Mouse (Mus musculus): ENCODE measurements around the gene Wnk2. TPM values are rescaled to one million over a fixed set of nuclear protein-coding genes. Genes with fewer than 3 reads are reported as not detected.

The Wnk2 gene
- polyA plus RNA-seq (2015; fragmentation: Nextera tagmentation; extraction: Ambion mirVana) = 26.0 and 27.8 TPM in 2 replicates

- H3K9ac ChIP-seq = peak within 1 kb of the TSS; percentile 87
- WGBS = 0% methylated on average over 43 of the region's 43 CpGs
- ATAC-seq (replicated peaks) = peak; percentile 78
These were observed at the start of gene Wnk2 for GRCm38 (mm10) chr13:49147858-49148226. Gene Wnk2, minus strand, starts transcription at chr13:49148014.

DNA sequence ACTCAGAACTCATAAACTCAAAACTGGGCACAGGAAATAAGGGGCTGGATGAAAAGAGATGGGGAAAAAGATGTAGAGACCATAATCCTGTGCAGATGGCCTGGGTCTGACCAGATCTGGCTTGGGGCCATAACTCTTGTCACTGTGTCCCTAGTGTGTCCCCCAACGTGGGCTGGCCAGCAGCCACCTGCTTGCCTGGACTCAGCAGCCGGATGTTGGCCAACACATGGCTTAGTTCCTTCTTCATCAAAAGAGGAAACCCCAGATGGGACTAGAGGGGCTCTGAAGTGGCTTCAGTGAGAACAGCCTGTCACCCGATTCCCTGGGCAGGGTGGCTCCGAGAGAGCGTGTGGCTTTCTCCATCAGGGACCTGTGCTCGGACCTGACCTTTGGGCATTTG is 49.0 kb upstream of the Wnk2 start:
- Histone ChIP-seq H3K4me1 (peaks cover 1% of the 10 kb centered on the region), H3K9ac (no peak overlapping the region)
- WGBS = 85% methylated on average over 6 of the region's 6 CpGs

More at GRCm38 (mm10) chr13:49147858-49148226, at the start of gene Wnk2:
- H3K4me1 ChIP-seq = peaks cover 41% of the 10 kb centered on the region
- H3K36me3 ChIP-seq (replicated peaks) = no peaks in the 10 kb centered on the region
- H3K9me3 ChIP-seq = no peaks in the 10 kb centered on the region
- no peaks in the 10 kb centered on the region for H3K27me3 ChIP-seq (replicated peaks)
- H3K27ac ChIP-seq = peak within 1 kb of the TSS; percentile 91
- peak within 1 kb of the TSS; percentile 85 for H3K4me3 ChIP-seq
- H3K4me2 ChIP-seq = peak within 1 kb of the TSS; percentile 96

GRCm38 (mm10) chr13:49196211-49196610 is 48.4 kb upstream of the Wnk2 start:
- no peak for ATAC-seq (replicated peaks)
- Histone ChIP-seq H3K4me3 (no peak overlapping the region), H3K27ac (no peak overlapping the region), H3K27me3 (replicated peaks) (no peaks in the 10 kb centered on the region), H3K4me2 (no peak overlapping the region), H3K36me3 (replicated peaks) (no peaks in the 10 kb centered on the region), H3K4me1 (peaks cover 7% of the 10 kb centered on the region), H3K9ac (no peak overlapping the region), H3K9me3 (no peaks in the 10 kb centered on the region)
- 85% methylated on average over 5 of the region's 5 CpGs for whole genome bisulfite sequencing

More for the DNA sequence above, 49.0 kb upstream of the Wnk2 start:
- Histone ChIP-seq H3K4me3 (no peak overlapping the region), H3K27ac (no peak overlapping the region), H3K9me3 (no peaks in the 10 kb centered on the region), H3K4me2 (no peak overlapping the region), H3K36me3 (replicated peaks) (no peaks in the 10 kb centered on the region), H3K27me3 (replicated peaks) (no peaks in the 10 kb centered on the region)
- ATAC-seq (replicated peaks) = no peak

DNA sequence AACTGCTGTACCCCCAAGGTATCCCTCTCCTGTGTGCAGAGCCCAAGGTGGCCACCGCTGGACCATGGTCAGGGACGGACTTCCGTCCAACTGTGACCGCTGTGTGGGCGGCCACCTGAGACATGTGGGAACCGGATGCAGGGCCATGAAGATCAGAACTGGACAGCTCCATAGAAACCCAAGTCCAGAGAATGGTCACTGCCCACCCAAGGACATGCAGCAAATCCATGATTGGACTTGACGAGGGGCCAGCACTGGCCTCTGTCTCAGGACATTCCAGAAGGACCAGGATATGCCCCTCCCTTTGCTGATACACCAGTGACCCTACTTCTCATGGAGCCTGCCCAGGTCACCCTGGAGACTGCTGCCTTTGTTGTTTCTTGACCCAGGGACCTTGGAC is 47.8 kb upstream of the Wnk2 start:
- no peak overlapping the region for H3K4me3 ChIP-seq
- no peaks in the 10 kb centered on the region for H3K27me3 ChIP-seq (replicated peaks)
- H3K4me1 ChIP-seq = peaks cover 12% of the 10 kb centered on the region
- 92% methylated on average over 7 of the region's 7 CpGs for WGBS
- H3K4me2 ChIP-seq = no peak overlapping the region
- H3K27ac ChIP-seq = no peak overlapping the region
- H3K36me3 ChIP-seq (replicated peaks) = no peaks in the 10 kb centered on the region
- ATAC-seq (replicated peaks) = no peak
- no peaks in the 10 kb centered on the region for H3K9me3 ChIP-seq
- H3K9ac ChIP-seq = no peak overlapping the region

- no peak for ATAC-seq (replicated peaks)
- WGBS = 95% methylated on average over 13 of the region's 13 CpGs
- Histone ChIP-seq H3K27ac (no peak overlapping the region), H3K36me3 (replicated peaks) (no peaks in the 10 kb centered on the region), H3K9ac (no peak overlapping the region), H3K9me3 (no peaks in the 10 kb centered on the region), H3K27me3 (replicated peaks) (no peaks in the 10 kb centered on the region), H3K4me1 (peaks cover 12% of the 10 kb centered on the region), H3K4me3 (no peak overlapping the region), H3K4me2 (no peak overlapping the region)
These were observed 47.0 kb upstream of the Wnk2 start for GRCm38 (mm10) chr13:49194811-49195210.

DNA sequence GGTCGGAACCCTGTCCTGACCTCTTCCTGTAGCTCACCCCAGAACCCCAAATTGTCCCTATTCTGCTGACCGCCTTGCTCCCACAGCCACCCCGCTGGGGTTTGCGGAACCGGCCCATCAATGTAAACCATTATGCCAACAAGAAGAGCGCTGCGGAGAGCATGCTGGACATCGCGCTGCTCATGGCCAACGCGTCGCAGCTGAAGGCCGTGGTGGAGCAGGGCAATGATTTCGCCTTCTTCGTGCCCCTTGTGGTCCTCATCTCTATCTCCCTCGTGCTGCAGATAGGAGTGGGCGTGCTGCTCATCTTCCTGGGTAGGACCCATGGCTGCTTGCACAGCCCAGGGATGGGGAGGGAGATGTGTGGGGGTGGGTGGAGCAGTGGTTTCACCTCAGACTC is 45.8 kb upstream of the Wnk2 start:
- WGBS = 96% methylated on average over 17 of the region's 17 CpGs

DNA sequence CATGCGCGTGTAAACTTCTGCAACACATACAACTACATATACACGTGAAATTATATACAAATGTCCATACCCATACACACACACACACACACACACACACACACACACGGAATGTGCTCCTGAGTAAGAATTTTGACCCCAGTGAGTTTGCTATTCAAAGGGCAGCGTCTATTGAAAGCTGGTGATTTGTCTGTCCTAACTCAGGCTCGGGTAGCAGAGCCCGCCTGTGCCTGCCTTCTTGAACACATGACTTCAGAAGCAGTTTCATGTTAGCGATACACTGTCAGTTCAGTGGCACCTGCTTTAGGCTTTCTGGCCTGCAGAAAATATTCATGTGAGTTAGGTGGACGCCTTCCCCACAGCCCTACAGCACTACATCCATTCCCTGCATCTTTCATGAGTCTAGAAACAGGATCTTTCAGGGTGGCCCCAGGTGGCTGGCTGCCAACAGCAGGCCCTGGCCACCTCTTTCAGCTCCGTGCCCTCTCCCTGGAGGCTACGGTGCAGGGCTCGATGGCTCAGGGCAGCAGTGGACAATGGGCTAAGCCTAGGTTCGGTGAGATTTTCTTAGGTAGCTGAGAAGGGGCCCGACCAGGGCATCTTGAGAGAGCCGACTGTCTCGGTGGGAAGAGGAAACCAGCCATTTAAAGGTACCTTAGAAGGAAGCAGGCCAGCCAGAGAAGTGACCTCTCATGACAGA is 44.5 kb upstream of the Wnk2 start:
- no peaks in the 10 kb centered on the region for H3K27me3 ChIP-seq (replicated peaks)
- H3K4me2 ChIP-seq = no peak overlapping the region
- no peak overlapping the region for H3K4me3 ChIP-seq
- ATAC-seq (replicated peaks) = no peak
- no peaks in the 10 kb centered on the region for H3K36me3 ChIP-seq (replicated peaks)
- WGBS = 70% methylated on average over 16 of the region's 16 CpGs
- H3K9ac ChIP-seq = no peak overlapping the region
- no peaks in the 10 kb centered on the region for H3K9me3 ChIP-seq
- H3K4me1 ChIP-seq = peaks cover 23% of the 10 kb centered on the region
- H3K27ac ChIP-seq = no peak overlapping the region

More for the DNA sequence above, 45.8 kb upstream of the Wnk2 start:
- Histone ChIP-seq H3K27me3 (replicated peaks) (no peaks in the 10 kb centered on the region), H3K4me1 (peaks cover 12% of the 10 kb centered on the region), H3K27ac (no peak overlapping the region), H3K4me3 (no peak overlapping the region), H3K9ac (no peak overlapping the region), H3K4me2 (no peak overlapping the region), H3K9me3 (no peaks in the 10 kb centered on the region), H3K36me3 (replicated peaks) (no peaks in the 10 kb centered on the region)
- ATAC-seq (replicated peaks) = no peak

- Histone ChIP-seq H3K4me1 (peaks cover 28% of the 10 kb centered on the region), H3K9me3 (no peaks in the 10 kb centered on the region), H3K27ac (no peak overlapping the region)
These were observed 43.8 kb upstream of the Wnk2 start for GRCm38 (mm10) chr13:49191673-49192035.

GRCm38 (mm10) chr13:49190876-49191672 is 43.3 kb upstream of the Wnk2 start:
- no peak overlapping the region for H3K27ac ChIP-seq
- H3K4me3 ChIP-seq = no peak overlapping the region
- no peak overlapping the region for H3K9ac ChIP-seq
- ATAC-seq (replicated peaks) = no peak
- H3K4me2 ChIP-seq = no peak overlapping the region
- 78% methylated on average over 7 of the region's 7 CpGs for WGBS
- H3K9me3 ChIP-seq = no peaks in the 10 kb centered on the region
- no peaks in the 10 kb centered on the region for H3K36me3 ChIP-seq (replicated peaks)
- H3K4me1 ChIP-seq = peaks cover 29% of the 10 kb centered on the region
- H3K27me3 ChIP-seq (replicated peaks) = no peaks in the 10 kb centered on the region

More at GRCm38 (mm10) chr13:49191673-49192035, 43.8 kb upstream of the Wnk2 start:
- no peak overlapping the region for H3K9ac ChIP-seq
- no peak overlapping the region for H3K4me2 ChIP-seq
- WGBS = 55% methylated on average over 5 of the region's 5 CpGs
- ATAC-seq (replicated peaks) = no peak
- no peaks in the 10 kb centered on the region for H3K36me3 ChIP-seq (replicated peaks)
- H3K4me3 ChIP-seq = no peak overlapping the region
- H3K27me3 ChIP-seq (replicated peaks) = no peaks in the 10 kb centered on the region

GRCm38 (mm10) chr13:49189970-49190870 is 42.4 kb upstream of the Wnk2 start:
- ATAC-seq (replicated peaks) = no peak

DNA sequence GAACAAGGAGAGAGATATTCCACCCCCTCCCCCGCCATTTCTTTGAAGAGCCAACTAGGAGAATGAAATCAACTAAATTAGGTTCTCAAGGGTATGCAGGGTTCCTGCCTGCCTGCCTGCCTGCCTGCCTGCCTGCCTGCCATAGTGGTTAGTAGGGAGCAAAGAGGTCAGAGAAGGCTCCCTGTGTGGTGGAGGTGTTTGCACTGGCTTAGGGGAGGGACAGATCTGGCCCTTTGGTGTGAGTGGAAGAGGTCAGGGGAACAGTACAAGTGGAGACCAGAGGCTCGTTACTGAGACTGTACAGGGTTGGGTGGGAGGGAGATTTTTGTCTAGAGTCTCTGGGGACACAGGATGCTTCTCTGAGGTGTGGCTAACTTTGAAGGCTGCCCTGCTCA is 41.1 kb upstream of the Wnk2 start:
- Histone ChIP-seq H3K36me3 (replicated peaks) (no peaks in the 10 kb centered on the region), H3K4me2 (no peak overlapping the region), H3K4me1 (peaks cover 29% of the 10 kb centered on the region), H3K9ac (no peak overlapping the region), H3K4me3 (no peak overlapping the region), H3K27ac (no peak overlapping the region), H3K9me3 (no peaks in the 10 kb centered on the region), H3K27me3 (replicated peaks) (no peaks in the 10 kb centered on the region)
- 68% methylated on average over 2 of the region's 2 CpGs for WGBS
- no peak for ATAC-seq (replicated peaks)

More at GRCm38 (mm10) chr13:49189970-49190870, 42.4 kb upstream of the Wnk2 start:
- Histone ChIP-seq H3K9me3 (no peaks in the 10 kb centered on the region), H3K27me3 (replicated peaks) (no peaks in the 10 kb centered on the region), H3K36me3 (replicated peaks) (no peaks in the 10 kb centered on the region), H3K4me3 (no peak overlapping the region), H3K4me2 (no peak overlapping the region), H3K27ac (no peak overlapping the region), H3K4me1 (peaks cover 29% of the 10 kb centered on the region), H3K9ac (no peak overlapping the region)
- WGBS = 84% methylated on average over 12 of the region's 12 CpGs
